Mouse (Mus musculus) midbrain, embryonic 14.5 days (tissue): ENCODE results near the gene Prr19. TPM values are rescaled to one million over a fixed set of nuclear protein-coding genes. Genes with fewer than 3 reads are reported as not detected.

Experiments used
- polyA plus RNA-seq: library from polyadenylated mRNA; unstranded; fragments of >200 nt; fragmentation: Nextera tagmentation; extraction: Ambion mirVana; gene quantifications from 2 replicates; pipeline ENCODE4 v1.2.1, GENCODE M21; 2014

The Prr19 gene
- polyA plus RNA-seq, 1 experiment from 2014 or later = 3.0 TPM

Other genes with a start within 250 kb of the Prr19 start
- 21.7 and 27.3 TPM in 2 replicates for gene Grik5, start 229.1 kb upstream of the Prr19 start, polyA plus RNA-seq
- gene Zfp574, start 228.8 kb upstream of the Prr19 start, polyA plus RNA-seq = 24.9 and 33.0 TPM in 2 replicates
- gene Pou2f2, start 121.7 kb upstream of the Prr19 start, polyA plus RNA-seq = 40.6 and 46.7 TPM in 2 replicates
- 15.7 and 15.9 TPM in 2 replicates for gene Dedd2, start 80.8 kb upstream of the Prr19 start, polyA plus RNA-seq
- gene Zfp526, start 80.0 kb upstream of the Prr19 start, polyA plus RNA-seq = 2.5 TPM in 2 replicates
- gene Gsk3a, start 63.6 kb upstream of the Prr19 start, polyA plus RNA-seq = 20.7 and 26.0 TPM in 2 replicates
- gene Erf, start 50.6 kb upstream of the Prr19 start, polyA plus RNA-seq = 2.2 and 4.8 TPM in 2 replicates
- gene Cic, start 33.7 kb upstream of the Prr19 start, polyA plus RNA-seq = 47.3 and 52.0 TPM in 2 replicates
- 630 and 836 TPM in 2 replicates for gene Pafah1b3, start 3.4 kb upstream of the Prr19 start, polyA plus RNA-seq
- 68.6 and 77.8 TPM in 2 replicates for gene Tmem145, start 4.7 kb downstream of the Prr19 start, polyA plus RNA-seq
- gene Megf8, start 15.8 kb downstream of the Prr19 start, polyA plus RNA-seq = 21.6 and 23.2 TPM in 2 replicates
- gene Cnfn, start 68.3 kb downstream of the Prr19 start, polyA plus RNA-seq = not detected in 2 replicates
- 3.8 and 9.2 TPM in 2 replicates for gene Lipe, start 97.3 kb downstream of the Prr19 start, polyA plus RNA-seq
- gene Cxcl17, start 111.5 kb downstream of the Prr19 start, polyA plus RNA-seq = 0.29 TPM in 1 of 2 replicates, not detected in the other
- gene Ceacam1, start 176.2 kb downstream of the Prr19 start, polyA plus RNA-seq = 0.24 and 0.63 TPM in 2 replicates
- 0.16 and 0.24 TPM in 2 replicates for gene Ceacam2, start 238.4 kb downstream of the Prr19 start, polyA plus RNA-seq